Mouse (Mus musculus) CH12.LX (cell line): ENCODE measurements at regions not wholly inside any gene's neighbourhood (a gene's known extent, or its start where the extent isn't known, plus 50 kb on each side); places are given as distances from the start of the nearest gene placed in this dataset.

Source experiments
- DNase-seq: peaks from one replicate; pipeline ENCODE4 v3.0.0-alpha.2; 2013; ENCODE audit errors: extremely low read depth
- H3K27ac ChIP-seq: 2 replicates; pipeline ENCODE4 v1.5.1; 2012; ENCODE audit warnings: low read depth, mild to moderate bottlenecking, control low read depth, moderate library complexity; ENCODE audit not compliant: insufficient read depth
- H3K27me3 ChIP-seq: replicated peaks from 2 replicates; pipeline ENCODE3; 2012; ENCODE audit warnings: inconsistent platforms
- H3K36me3 ChIP-seq, 2 experiments: replicated peaks in 1 of 2; 2 replicates each; pipeline versions ENCODE3 to v1.6.1; 2012; ENCODE audit warnings: inconsistent platforms in 1 of 2, low read length in 1 of 2, mild to moderate bottlenecking in 1 of 2, mixed read lengths in 1 of 2, moderate library complexity in 1 of 2; ENCODE audit not compliant: control insufficient read depth in 1 of 2, insufficient read depth in 1 of 2
- H3K4me1 ChIP-seq, 2 experiments: 2 replicates each; pipeline ENCODE4 v1.6.1; 2012; ENCODE audit warnings: inconsistent platforms in 1 of 2, moderate library complexity in 1 of 2; ENCODE audit not compliant: insufficient read depth in 2 of 2, control insufficient read depth in 1 of 2
- H3K4me2 ChIP-seq: 2 replicates; pipeline ENCODE4 v1.6.1; 2012; ENCODE audit warnings: low read depth, mild to moderate bottlenecking, control low read depth; ENCODE audit not compliant: poor library complexity, insufficient read depth, severe bottlenecking
- H3K4me3 ChIP-seq, 3 experiments: fragments of 150-350 bp in 1 of 3; sonication (generic) in 1 of 3; replicated peaks in 1 of 3; 2 replicates each; pipeline versions ENCODE3 to v1.5.1; 2011 to 2012; ENCODE audit warnings: low read depth in 2 of 3, low read length in 2 of 3, mild to moderate bottlenecking in 2 of 3, moderate library complexity in 2 of 3, control low read depth in 1 of 3, improper control_type of control experiment in 1 of 3, inconsistent platforms in 1 of 3, mixed read lengths in 1 of 3; ENCODE audit not compliant: poor library complexity in 1 of 3
- H3K79me2 ChIP-seq: replicated peaks from 2 replicates; pipeline ENCODE4 v1.6.1; 2012; ENCODE audit warnings: mild to moderate bottlenecking, moderate library complexity; ENCODE audit not compliant: control insufficient read depth, poor library complexity, insufficient read depth, severe bottlenecking; ENCODE audit errors: extremely low read depth
- H3K9ac ChIP-seq: 2 replicates; pipeline ENCODE4 v1.6.1; 2012; ENCODE audit warnings: low read depth, mild to moderate bottlenecking, control low read depth, moderate library complexity; ENCODE audit not compliant: insufficient read depth
- H3K9me3 ChIP-seq: replicated peaks from 2 replicates; pipeline ENCODE3; 2012; ENCODE audit warnings: low read length, inconsistent platforms, mixed read lengths
- CHD1 ChIP-seq: IDR thresholded peaks from 2 replicates; pipeline ENCODE4 v1.6.1; 2012; ENCODE audit warnings: low read depth, low read length, improper control_type of control experiment, inconsistent platforms
- CHD2 ChIP-seq: IDR thresholded peaks from 2 replicates; pipeline ENCODE4 v1.6.1; 2011; ENCODE audit warnings: low read length, improper control_type of control experiment
- CTCF ChIP-seq, 2 experiments: IDR thresholded peaks in 1 of 2; conservative IDR thresholded peaks in 1 of 2; 2 replicates each; pipeline ENCODE4 v1.5.1; 2011 to 2012; ENCODE audit warnings: low read depth in 2 of 2, low read length in 2 of 2, improper control_type of control experiment in 1 of 2, inconsistent platforms in 1 of 2, mild to moderate bottlenecking in 1 of 2, moderate library complexity in 1 of 2
- E2F4 ChIP-seq: IDR thresholded peaks from 2 replicates; pipeline ENCODE4 v1.6.1; 2011; ENCODE audit warnings: low read depth, low read length, improper control_type of control experiment; ENCODE audit not compliant: insufficient replicate concordance
- ELF1 ChIP-seq: IDR thresholded peaks from 2 replicates; pipeline ENCODE4 v1.6.1; 2014; ENCODE audit warnings: low read depth, mild to moderate bottlenecking, inconsistent platforms, low read length, improper control_type of control experiment
- EP300 ChIP-seq: IDR thresholded peaks from 2 replicates; pipeline ENCODE4 v1.6.1; 2011; ENCODE audit warnings: low read length, improper control_type of control experiment
- GABPA ChIP-seq: IDR thresholded peaks from 2 replicates; pipeline ENCODE4 v1.6.1; 2012; ENCODE audit warnings: low read depth, low read length, improper control_type of control experiment, inconsistent platforms; ENCODE audit not compliant: insufficient replicate concordance
- IRF4 ChIP-seq: IDR thresholded peaks from 2 replicates; pipeline ENCODE4 v1.6.1; 2014; ENCODE audit warnings: low read depth, mild to moderate bottlenecking, inconsistent platforms, low read length, improper control_type of control experiment
- JUN ChIP-seq: IDR thresholded peaks from 2 replicates; pipeline ENCODE4 v1.6.1; 2011; ENCODE audit warnings: low read depth, mild to moderate bottlenecking, low read length, improper control_type of control experiment, moderate library complexity; ENCODE audit not compliant: insufficient read depth
- JUND ChIP-seq: conservative IDR thresholded peaks from 2 replicates; pipeline ENCODE4 v1.6.1; 2011; ENCODE audit warnings: low read depth, low read length, improper control_type of control experiment
- MAX ChIP-seq: IDR thresholded peaks from 2 replicates; pipeline ENCODE4 v1.6.1; 2011; ENCODE audit warnings: low read length, improper control_type of control experiment
- MEF2A ChIP-seq: IDR thresholded peaks from 2 replicates; pipeline ENCODE4 v1.6.1; 2014; ENCODE audit warnings: low read depth, mild to moderate bottlenecking, inconsistent platforms, low read length, improper control_type of control experiment, borderline replicate concordance
- MXI1 ChIP-seq: IDR thresholded peaks from 2 replicates; pipeline ENCODE4 v1.6.1; 2011; ENCODE audit warnings: mild to moderate bottlenecking, low read depth, low read length, improper control_type of control experiment
- MYC ChIP-seq: IDR thresholded peaks from 2 replicates; pipeline ENCODE4 v1.6.1; 2011; ENCODE audit warnings: low read depth, mild to moderate bottlenecking, improper control_type of control experiment, low read length
- NRF1 ChIP-seq: IDR thresholded peaks from 2 replicates; pipeline ENCODE4 v1.6.1; 2014; ENCODE audit warnings: low read depth, mild to moderate bottlenecking, inconsistent platforms, low read length, improper control_type of control experiment, moderate library complexity
- PAX5 ChIP-seq: IDR thresholded peaks from 2 replicates; pipeline ENCODE4 v1.6.1; 2012; ENCODE audit warnings: low read length, inconsistent platforms, mixed read lengths
- POLR2A ChIP-seq: IDR thresholded peaks from 2 replicates; pipeline ENCODE4 v1.6.1; 2011; ENCODE audit warnings: low read depth, mild to moderate bottlenecking, improper control_type of control experiment, low read length
- POLR2AphosphoS2 ChIP-seq: IDR thresholded peaks from 2 replicates; pipeline ENCODE4 v1.6.1; 2011; ENCODE audit warnings: low read depth, low read length, improper control_type of control experiment
- RCOR1 ChIP-seq: conservative IDR thresholded peaks from 2 replicates; pipeline ENCODE4 v1.6.1; 2012; ENCODE audit warnings: low read depth, mild to moderate bottlenecking, inconsistent platforms, low read length, improper control_type of control experiment
- SIN3A ChIP-seq: IDR thresholded peaks from 2 replicates; pipeline ENCODE4 v1.6.1; 2012; ENCODE audit warnings: low read length, improper control_type of control experiment, inconsistent platforms
- TBP ChIP-seq: conservative IDR thresholded peaks from 2 replicates; pipeline ENCODE4 v1.6.1; 2011; ENCODE audit warnings: low read depth, low read length, improper control_type of control experiment
- TCF12 ChIP-seq: IDR thresholded peaks from 2 replicates; pipeline ENCODE4 v1.6.1; 2014; ENCODE audit warnings: low read depth, mild to moderate bottlenecking, inconsistent platforms, low read length, improper control_type of control experiment
- UBTF ChIP-seq: IDR thresholded peaks from 2 replicates; pipeline ENCODE4 v1.6.1; 2012; ENCODE audit warnings: low read depth, mild to moderate bottlenecking, inconsistent platforms, low read length, improper control_type of control experiment, moderate library complexity
- USF1 ChIP-seq: IDR thresholded peaks from 2 replicates; pipeline ENCODE4 v1.6.1; 2014; ENCODE audit warnings: low read depth, mild to moderate bottlenecking, inconsistent platforms, low read length, improper control_type of control experiment
- USF2 ChIP-seq: conservative IDR thresholded peaks from 2 replicates; pipeline ENCODE4 v1.6.1; 2011; ENCODE audit warnings: low read depth, low read length, improper control_type of control experiment
- ZC3H11A ChIP-seq: IDR thresholded peaks from 2 replicates; pipeline ENCODE4 v1.6.1; 2012; ENCODE audit warnings: low read depth, mild to moderate bottlenecking, inconsistent platforms, low read length, improper control_type of control experiment
- ZKSCAN1 ChIP-seq: IDR thresholded peaks from 2 replicates; pipeline ENCODE4 v1.6.1; 2012; ENCODE audit warnings: low read depth, inconsistent platforms, low read length, improper control_type of control experiment, borderline replicate concordance
- ZMIZ1 ChIP-seq: IDR thresholded peaks from 2 replicates; pipeline ENCODE4 v1.6.1; 2012; ENCODE audit warnings: low read depth, mild to moderate bottlenecking, inconsistent platforms, low read length, improper control_type of control experiment
- dilution Hi-C: fragments of 300-500 bp; cut with MboI; formaldehyde crosslinking; loops from 2 replicates; pipeline ENCODE4 v1.14.3; 2020; ENCODE audit warnings: low sequenced_read_pairs; ENCODE audit not compliant: extremely low pct_unique_long_range_greater_than_20kb, extremely low pct_ligation_motif_present
- in situ Hi-C: fragments of 300-500 bp; cut with MboI; formaldehyde crosslinking; loops from 3 replicates; pipeline ENCODE4 v1.14.3; 2019; ENCODE audit warnings: low sequenced_read_pairs, low pct_ligation_motif_present, low pct_unique_long_range_greater_than_20kb, mixed read lengths

GRCm38 (mm10) chr6:94927811-94928210 is 189.2 kb upstream of the Kbtbd8 start:
- no peak for DNase-seq
- Histone ChIP-seq H3K9me3 (no peaks in the 10 kb centered on the region), H3K4me1 (no peaks in the 10 kb centered on the region), H3K36me3 (no peaks in the 10 kb centered on the region), H3K27ac (no peak overlapping the region), H3K9ac (no peak overlapping the region), H3K4me3 (no peak overlapping the region), H3K4me2 (no peak overlapping the region), H3K79me2 (no peaks in the 10 kb centered on the region), H3K27me3 (no peaks in the 10 kb centered on the region)
- no peak for TF ChIP-seq MYC
- TF ChIP-seq ZC3H11A: no peak
- TF ChIP-seq POLR2A: no peak
- no peak for TF ChIP-seq E2F4
- no peak for TF ChIP-seq SIN3A
- TF ChIP-seq USF2: no peak
- TF ChIP-seq NRF1: no peak
- TF ChIP-seq CHD1: no peak
- no peak for TF ChIP-seq MAX
- no peak for TF ChIP-seq RCOR1
- TF ChIP-seq CTCF (conservative IDR thresholded peaks at IDR 0.05 in 1 of 2, IDR thresholded peaks at IDR 0.05 in 1 of 2; ENCODE audit: low read depth in 2 of 2, low read length in 2 of 2): no peak
- no peak for TF ChIP-seq PAX5
- TF ChIP-seq MXI1: no peak
- no peak for TF ChIP-seq ZKSCAN1
- TF ChIP-seq USF1: no peak
- no peak for TF ChIP-seq EP300
- TF ChIP-seq ZMIZ1: no peak
- TF ChIP-seq TCF12: no peak
- no peak for TF ChIP-seq TBP
- dilution Hi-C loops (no loop called here), in situ Hi-C loops (no loop called here)

GRCm38 (mm10) chr6:94926652-94927211 is 190.3 kb upstream of the Kbtbd8 start:
- DNase-seq: no peak
- no peaks in the 10 kb centered on the region for H3K36me3 ChIP-seq

More at GRCm38 (mm10) chr6:94926652-94927211, 190.3 kb upstream of the Kbtbd8 start:
- Histone ChIP-seq H3K9me3 (no peaks in the 10 kb centered on the region), H3K79me2 (no peaks in the 10 kb centered on the region), H3K27me3 (no peaks in the 10 kb centered on the region), H3K4me3 (no peak overlapping the region), H3K9ac (no peak overlapping the region), H3K4me2 (no peak overlapping the region), H3K27ac (no peak overlapping the region), H3K4me1 (no peaks in the 10 kb centered on the region)
- no peak for TF ChIP-seq MXI1
- TF ChIP-seq TBP: no peak
- no peak for TF ChIP-seq ELF1
- no peak for TF ChIP-seq E2F4
- TF ChIP-seq MEF2A: no peak
- TF ChIP-seq ZC3H11A: no peak
- TF ChIP-seq RCOR1: no peak
- no peak for TF ChIP-seq CHD2
- TF ChIP-seq NRF1: no peak
- TF ChIP-seq JUND: no peak
- no peak for TF ChIP-seq POLR2AphosphoS2
- TF ChIP-seq GABPA: no peak
- no peak for TF ChIP-seq MAX
- no peak for TF ChIP-seq UBTF
- TF ChIP-seq SIN3A: no peak
- TF ChIP-seq POLR2A: no peak
- no peak for TF ChIP-seq IRF4
- TF ChIP-seq TCF12: no peak
- TF ChIP-seq CTCF (conservative IDR thresholded peaks at IDR 0.05 in 1 of 2, IDR thresholded peaks at IDR 0.05 in 1 of 2; ENCODE audit: low read depth in 2 of 2, low read length in 2 of 2): no peak
- TF ChIP-seq JUN: no peak
- in situ Hi-C loops: no loop called here
- dilution Hi-C loops: no loop called here
